Mouse (Mus musculus): ENCODE results near the gene Ttc3.

The Ttc3 gene

DNA sequence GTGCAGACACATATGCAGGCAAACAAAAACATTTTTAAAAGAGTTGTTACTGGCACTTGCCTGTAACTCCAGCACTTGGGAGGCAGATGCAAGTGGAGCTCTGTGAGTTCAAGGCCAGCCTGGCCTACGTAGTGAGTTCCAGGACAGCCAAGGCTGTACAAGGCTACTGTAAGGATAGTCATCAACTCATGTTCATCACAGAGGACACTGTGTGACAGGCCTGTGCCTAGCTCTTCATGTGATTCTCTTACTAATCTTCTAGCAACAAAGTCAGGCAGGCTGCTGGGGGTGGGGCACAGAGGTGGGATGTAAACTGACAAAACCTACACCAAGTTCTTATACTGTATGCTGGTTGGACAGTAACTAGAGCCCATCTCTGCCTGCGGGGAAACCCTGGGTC lies 136.7 kb downstream of the Ttc3 start:
- DNase-seq (ENCODE audit: low spot score) = no peak

DNA sequence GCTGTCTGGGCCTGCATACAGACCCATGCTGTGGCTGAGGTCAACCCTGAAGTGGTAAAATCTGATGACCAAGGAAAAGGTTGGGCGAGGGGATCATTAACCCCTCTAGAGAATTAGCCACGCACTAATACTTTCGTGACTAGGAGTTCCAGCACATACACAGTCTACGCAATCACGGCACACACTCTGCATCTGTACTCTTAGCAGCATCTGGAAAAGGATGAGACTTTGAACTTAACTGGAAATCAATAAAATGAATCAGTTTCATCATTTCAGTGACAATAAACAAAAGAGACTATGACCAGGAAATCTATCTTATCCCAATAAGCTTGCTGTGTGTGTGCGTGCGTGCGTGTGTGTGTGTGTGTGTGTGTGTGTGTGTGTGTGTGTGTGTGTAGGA lies 138.4 kb downstream of the Ttc3 start:
- DNase-seq (ENCODE audit: low spot score) = no peak

DNA sequence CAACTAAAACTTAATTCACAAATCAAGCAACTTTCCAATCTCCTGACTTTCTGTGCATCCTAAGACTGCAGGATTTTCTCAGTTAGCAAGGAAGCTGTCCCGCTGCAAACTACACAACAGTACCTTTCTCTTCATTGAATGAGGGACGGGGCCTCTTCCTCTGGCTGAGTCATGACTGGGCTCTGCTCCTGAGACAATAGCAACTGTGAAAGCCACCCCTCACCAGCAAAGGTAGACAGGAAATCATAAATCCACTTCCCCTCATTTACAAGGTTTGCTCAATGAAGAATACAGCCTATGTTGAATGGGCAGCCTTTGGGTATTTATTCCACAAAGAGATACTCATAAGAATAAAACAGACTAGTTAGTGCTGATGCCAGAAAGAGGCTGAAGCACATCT lies 139.6 kb downstream of the Ttc3 start:
- DNase-seq (ENCODE audit: low spot score) = no peak

DNA sequence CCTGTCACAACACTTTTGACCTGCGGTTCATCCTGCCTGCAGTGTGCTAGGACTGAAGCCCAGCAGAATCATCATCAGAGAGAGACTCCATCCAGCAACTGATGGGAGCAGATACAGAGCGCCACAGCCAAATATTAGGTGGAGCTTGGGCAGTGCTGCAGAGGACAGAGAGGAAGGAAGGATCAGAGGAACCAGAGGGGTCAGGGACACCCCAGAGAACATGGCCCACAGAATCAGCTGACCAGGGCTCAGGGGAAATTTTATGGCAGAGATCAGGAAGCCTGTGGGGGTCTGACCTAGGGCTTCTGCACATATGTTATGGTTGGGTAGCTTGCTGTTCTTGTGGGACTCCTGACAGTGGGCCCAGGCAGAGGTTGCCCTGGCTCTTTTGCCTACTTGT lies 147.2 kb downstream of the Ttc3 start:
- DNase-seq (ENCODE audit: low spot score) = no peak
